Mouse (Mus musculus) splenic B cell, adult 2 months (primary cell): ENCODE results near the gene Pqlc2.

Experiments
- DNase-seq: peaks from one replicate; pipeline ENCODE4 v3.0.0-alpha.2; 2011; ENCODE audit warnings: low read depth, low spot score
- H3K27me3 ChIP-seq: 2 replicates; pipeline ENCODE4 v1.6.1; 2012; ENCODE audit warnings: mild to moderate bottlenecking, low read length, moderate library complexity, mixed read lengths; ENCODE audit not compliant: control insufficient read depth, poor library complexity, insufficient read depth, severe bottlenecking
- H3K36me3 ChIP-seq: 2 replicates; pipeline ENCODE4 v1.6.1; 2012; ENCODE audit warnings: mild to moderate bottlenecking, low read length, moderate library complexity, mixed read lengths; ENCODE audit not compliant: control insufficient read depth, poor library complexity, insufficient read depth, severe bottlenecking

Pqlc2 gene

DNA sequence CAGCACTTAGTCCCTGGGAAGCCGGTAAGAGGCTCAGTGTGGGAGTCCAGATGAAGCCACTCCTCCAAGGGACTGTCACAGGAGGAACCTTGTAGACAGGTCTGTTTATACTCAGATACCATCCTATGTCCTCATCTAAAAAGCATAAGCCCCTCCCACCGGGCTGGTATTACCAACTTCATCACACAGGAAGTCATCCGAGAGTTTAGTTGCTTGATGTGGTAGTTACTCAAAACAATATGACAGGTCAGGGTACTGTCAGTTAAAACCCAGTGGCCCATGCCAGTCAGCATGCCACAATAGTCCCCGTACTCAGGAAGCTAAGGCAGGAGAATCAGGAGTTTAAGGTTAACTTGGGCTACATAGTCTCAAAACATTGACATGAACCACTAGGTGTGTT, 9.2 kb upstream of the Pqlc2 start:
- Histone ChIP-seq H3K36me3 (peaks cover 7% of the 10 kb centered on the region; the same call in 1 of the 2 replicates), H3K27me3 (no peaks in the 10 kb centered on the region)
- no peak for DNase-seq

DNA sequence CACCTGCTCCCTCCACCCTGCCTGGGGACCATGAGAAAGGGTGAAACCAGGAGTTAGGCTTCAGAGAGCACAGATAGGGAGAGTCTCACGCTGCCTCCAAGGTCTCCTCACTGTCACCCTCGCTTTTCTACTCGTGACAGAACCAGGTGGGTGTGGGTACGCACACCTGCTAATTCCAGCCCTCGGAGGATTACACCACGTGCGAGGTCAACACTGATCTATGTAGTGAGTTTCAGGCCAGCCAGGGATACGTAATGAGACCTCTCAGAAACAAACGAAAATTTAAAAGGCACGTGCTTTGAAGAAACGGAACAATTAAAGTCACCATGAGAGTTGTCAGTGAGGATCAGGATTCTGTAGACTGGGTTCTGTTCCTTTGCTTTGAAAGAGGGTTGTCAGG, 7.9 kb upstream of the Pqlc2 start:
- Histone ChIP-seq H3K36me3 (peaks cover 7% of the 10 kb centered on the region; the same call in 1 of the 2 replicates), H3K27me3 (no peaks in the 10 kb centered on the region)
- DNase-seq: peak; percentile 25

DNA sequence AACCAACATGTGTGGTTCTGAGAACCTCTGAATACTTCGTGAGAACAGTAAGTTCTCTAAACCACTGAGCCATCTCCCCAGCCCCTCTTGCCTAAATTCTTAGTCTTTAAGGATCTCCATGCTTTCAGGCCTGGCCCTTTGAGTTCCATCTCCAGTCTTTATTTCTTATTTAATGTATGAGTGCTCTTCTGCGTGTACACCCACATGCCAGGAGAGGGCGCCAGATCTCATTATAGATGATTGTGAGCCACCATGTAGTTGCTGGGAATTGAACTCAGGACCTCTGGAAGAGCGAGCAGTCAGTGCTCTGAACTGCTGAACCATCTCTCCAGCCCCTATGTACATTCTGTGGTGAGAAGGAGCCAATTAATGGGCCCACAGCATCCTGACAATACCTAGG, 2.1 kb upstream of the Pqlc2 start:
- H3K27me3 ChIP-seq: no peaks in the 10 kb centered on the region
- peaks cover 7% of the 10 kb centered on the region; the same call in 1 of the 2 replicates for H3K36me3 ChIP-seq
- peak; percentile 77 for DNase-seq

DNA sequence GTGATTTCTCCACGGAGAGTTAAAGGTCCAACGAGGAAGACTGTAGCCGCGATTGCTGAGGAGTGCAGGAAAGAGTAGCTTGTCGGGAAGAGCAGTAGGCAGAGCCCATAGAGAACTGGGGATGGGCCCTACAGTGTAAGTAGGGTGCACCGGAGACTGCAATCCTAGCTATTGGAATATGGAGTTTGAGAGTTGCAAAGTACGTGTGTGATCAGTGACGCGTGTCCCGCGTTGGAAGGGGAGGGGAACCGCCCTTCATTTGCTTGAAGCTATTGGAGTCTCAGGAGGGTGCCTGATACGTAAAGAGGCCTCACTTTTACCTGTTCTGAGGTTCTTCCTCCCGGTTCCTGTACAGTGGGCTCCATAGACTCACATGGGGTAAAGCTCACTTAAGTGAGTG, 1.2 kb upstream of the Pqlc2 start:
- H3K27me3 ChIP-seq: no peaks in the 10 kb centered on the region
- H3K36me3 ChIP-seq: peaks cover 4% of the 10 kb centered on the region; the same call in 1 of the 2 replicates
- no peak for DNase-seq

DNA sequence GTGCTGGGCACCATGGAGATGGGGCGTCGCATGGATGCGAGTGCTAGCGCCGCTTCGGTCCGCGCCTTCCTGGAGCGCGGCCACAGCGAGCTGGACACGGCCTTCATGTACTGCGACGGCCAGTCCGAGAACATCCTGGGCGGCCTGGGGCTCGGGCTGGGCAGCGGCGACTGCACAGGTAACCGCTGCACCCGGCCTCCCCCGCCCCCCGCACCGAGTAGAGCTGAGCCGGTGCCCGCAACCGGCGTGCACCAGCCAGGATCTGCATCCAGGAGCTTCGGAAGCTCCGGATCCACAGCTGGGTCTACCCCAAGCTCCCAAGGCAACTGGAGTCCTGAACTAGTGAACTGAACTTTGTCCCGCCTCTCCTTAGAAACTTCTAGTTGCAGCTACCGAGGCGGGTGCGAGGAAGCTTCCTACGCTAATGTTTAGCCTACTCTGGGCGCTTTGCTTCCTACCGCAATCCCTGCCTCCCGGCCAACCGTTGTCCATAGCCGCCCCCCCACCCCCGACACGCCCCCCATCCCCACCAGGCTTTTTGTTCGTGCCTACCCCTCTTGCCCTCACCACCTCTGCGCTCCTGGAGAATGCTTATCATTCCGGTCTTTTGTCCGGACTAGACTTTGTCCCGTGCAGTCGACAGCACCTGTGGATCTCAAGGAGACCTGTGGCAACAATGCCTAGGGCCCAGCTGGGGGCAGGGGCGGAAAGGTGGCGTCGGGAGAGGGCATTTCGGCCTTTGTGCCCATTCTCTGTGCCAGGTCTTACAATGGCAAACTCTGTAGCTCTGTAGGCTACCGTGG, 592 bp upstream of the Pqlc2 start:
- no peak for DNase-seq
- H3K36me3 ChIP-seq: no peaks in the 10 kb centered on the region; the same call in 1 of the 2 replicates
- H3K27me3 ChIP-seq: no peaks in the 10 kb centered on the region

DNA sequence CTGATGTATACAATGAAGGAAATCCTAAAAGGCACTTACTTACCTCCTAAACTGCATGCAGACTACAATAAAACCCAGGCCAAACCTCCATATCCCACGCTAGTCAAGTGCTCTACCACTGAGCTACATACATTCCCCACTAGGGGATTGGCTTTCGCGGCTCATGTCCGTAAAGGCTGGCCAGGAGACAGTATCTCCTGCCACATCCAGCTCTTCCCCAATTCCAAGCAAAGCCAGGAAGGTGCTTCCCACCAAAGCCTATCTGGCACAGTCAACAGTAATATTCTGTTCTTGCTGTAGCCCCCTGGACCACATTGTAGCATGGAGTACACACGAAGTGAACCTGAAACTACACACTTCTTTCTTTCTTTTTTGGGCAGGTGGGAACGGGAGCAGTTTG, 857 bp downstream of the Pqlc2 start:
- no peaks in the 10 kb centered on the region for H3K36me3 ChIP-seq
- no peaks in the 10 kb centered on the region for H3K27me3 ChIP-seq
- no peak for DNase-seq

DNA sequence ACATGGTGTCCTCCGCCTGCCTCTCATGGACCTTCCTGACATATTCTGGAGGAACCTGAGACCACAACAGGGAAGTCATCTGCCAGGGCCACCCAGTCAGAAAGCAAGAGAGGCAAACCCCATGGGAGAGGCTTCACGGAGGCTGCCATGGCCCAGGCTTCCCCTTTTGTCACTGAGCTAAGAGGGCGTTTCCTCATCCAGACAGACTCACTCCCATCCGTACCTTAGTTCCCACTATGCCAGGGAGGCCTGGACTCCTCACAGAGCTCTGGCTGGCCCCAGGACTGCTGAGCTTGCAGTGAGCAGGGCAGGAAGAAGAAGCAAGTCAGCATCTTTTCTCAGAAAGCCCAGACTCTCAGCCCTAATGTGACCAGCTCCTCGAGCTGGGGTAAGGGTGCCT, 2.6 kb downstream of the Pqlc2 start:
- DNase-seq: peak; percentile 79
- Histone ChIP-seq H3K27me3 (no peaks in the 10 kb centered on the region), H3K36me3 (0 out of 2 replicates have a peak, but pooled peaks cover 1% of the 10 kb centered on the region)

DNA sequence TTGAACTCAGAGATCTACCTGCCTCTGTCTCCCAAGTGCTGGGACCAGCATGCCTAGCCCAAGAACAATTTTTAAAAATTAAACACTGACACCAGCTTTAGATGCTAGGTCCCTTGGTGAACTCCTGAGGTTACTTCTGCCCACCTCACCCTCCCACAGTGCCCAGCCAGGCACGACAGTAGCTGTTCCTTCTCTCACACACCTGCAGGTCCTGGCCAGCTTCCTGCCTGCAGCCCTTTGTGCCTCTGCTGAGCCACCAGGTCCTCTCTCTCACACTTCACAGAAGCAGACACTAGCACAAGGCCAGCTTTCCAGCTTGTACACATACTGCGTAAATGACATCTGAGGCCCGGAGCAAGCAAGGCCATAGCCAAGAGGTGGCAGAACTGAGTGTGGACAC, 5.0 kb downstream of the Pqlc2 start:
- Histone ChIP-seq H3K27me3 (no peaks in the 10 kb centered on the region), H3K36me3 (peaks cover 5% of the 10 kb centered on the region)
- DNase-seq: peak; percentile 62

DNA sequence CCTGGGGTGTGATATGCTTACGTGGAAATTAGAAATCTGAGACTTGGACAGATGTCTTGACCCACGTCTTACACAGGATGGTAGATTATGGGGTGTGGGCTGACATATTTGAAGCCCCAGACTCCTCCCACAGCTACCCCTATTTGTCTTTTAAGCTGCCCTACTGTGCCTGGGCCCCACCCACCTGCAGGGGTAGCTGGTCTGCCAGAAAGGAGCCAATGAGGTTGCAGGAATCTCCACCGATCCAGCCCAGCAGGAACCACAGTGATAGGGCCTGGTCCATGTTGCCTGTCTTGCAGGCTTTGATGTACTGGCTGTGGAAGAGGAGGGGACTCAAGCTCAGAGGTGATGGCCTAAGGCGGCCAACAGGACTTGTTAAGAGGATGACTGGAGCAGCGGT, 8.3 kb downstream of the Pqlc2 start:
- Histone ChIP-seq H3K36me3 (peaks cover 12% of the 10 kb centered on the region), H3K27me3 (no peaks in the 10 kb centered on the region)
- no peak for DNase-seq

DNA sequence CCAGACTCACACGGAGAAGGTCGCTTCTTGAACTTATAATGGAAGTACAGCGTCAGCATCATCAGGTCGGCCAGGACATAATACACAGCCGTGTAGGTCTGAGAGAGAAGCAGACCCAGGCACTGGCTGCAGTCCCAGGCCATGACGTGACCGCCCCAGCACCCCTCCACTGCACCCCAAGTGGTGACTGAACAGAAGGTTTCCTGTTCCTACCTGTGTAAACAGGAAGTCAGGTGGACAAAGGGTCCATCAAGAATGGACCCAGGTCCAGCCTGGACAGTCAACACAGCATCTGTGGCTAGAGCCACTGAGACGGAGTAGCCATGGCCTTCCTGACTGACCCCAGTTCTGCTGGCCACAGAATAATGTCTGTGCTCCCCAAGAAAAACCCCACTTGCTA, 8.7 kb downstream of the Pqlc2 start:
- H3K27me3 ChIP-seq: no peaks in the 10 kb centered on the region

DNA sequence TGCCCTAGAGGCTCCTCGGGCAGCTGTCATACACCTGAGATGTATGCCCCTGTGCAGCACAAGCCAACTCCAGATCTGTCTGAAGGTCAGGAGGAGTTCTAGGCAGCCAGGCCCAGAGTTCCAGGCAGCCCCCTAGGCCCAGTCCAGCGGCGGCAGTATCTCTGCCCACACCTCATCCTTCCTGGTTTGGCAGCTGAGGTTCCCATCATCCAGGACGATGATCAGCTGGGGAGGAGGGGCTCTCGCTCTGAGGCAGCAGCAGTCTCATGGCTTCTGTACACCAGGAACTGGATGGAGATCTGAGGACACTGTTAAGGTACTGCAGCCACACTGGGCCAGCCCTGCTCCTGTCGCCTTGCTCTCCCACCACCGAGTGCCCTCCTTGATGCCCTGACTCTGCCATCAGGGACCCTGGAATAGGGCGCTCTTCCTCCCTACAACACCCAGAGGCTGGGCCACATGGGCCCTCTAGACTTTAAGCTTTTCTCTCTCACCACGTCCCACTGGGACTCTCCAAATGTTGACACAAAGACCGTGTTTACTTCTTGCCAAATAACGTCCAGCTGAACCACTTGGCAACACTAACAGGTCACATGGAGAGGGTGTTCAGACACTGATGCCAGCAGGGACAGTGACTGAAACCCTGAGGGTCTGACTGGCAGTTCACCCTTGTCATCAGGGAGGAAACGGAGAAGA, 11.7 kb downstream of the Pqlc2 start:
- Histone ChIP-seq H3K36me3 (peaks cover 12% of the 10 kb centered on the region), H3K27me3 (no peaks in the 10 kb centered on the region)
- no peak for DNase-seq

More for the DNA sequence above, 8.7 kb downstream of the Pqlc2 start:
- no peak for DNase-seq
- H3K36me3 ChIP-seq: peaks cover 12% of the 10 kb centered on the region

DNA sequence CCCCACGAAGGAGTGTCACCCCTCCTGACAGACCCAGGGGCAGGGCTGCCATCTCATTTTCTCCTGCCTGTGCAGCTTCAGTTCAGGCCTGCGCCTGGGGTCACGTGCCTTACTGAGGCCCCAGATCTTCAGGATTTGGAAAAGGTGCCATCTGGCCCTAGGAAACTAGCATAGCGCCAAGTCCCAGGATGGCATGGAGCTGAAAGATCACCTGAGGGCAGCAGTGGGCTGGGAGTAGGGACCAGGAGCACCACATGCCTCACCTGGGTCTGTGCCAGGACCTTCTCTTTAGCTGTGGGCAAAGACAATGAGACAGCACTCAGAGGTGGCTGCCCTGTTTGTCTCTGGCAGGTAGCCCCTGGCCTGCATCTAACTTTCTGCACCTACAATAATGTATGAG, 12.9 kb downstream of the Pqlc2 start:
- no peaks in the 10 kb centered on the region for H3K27me3 ChIP-seq
- peaks cover 9% of the 10 kb centered on the region for H3K36me3 ChIP-seq
- no peak for DNase-seq

DNA sequence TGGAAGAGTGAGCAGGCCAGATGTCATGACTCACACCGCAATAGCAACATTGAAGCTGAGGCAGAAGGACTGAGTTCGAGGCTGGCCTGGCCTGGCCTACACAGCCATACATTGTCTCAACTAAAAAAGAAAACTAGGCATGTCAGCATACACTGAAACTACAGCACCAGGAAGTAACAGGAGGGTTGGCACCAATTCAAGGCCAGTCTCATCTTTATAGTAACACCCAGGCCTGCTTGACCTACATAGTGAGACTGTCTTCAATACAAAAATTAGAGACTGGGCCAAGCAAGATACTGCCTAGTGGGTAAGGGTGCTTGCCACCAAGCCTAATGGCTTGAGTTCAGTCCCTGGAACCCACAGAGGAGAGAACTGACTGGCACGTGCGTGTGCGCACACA, 18.5 kb downstream of the Pqlc2 start:
- Histone ChIP-seq H3K36me3 (peaks cover 5% of the 10 kb centered on the region), H3K27me3 (no peaks in the 10 kb centered on the region)
- no peak for DNase-seq

DNA sequence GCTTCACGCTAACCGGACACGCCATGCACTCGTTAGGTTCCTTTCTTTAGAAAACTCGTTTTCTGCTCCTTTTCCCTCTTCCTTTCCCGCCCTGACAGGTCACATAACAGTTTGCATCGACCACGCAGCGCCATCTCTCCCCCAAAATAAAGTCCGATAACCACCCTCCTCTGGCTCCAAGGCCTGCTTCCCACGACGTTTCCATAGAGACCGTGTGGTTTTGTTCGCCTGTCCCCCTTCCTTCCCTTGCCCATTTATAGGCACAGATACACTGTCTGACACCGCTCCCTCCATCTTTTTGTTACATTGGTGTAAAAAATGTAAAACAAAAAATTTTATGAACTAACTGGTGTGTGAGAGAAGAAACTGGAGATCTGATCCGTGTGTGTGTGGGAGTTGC, 19.4 kb downstream of the Pqlc2 start:
- no peaks in the 10 kb centered on the region for H3K27me3 ChIP-seq
- H3K36me3 ChIP-seq: peaks cover 5% of the 10 kb centered on the region
- no peak for DNase-seq

DNA sequence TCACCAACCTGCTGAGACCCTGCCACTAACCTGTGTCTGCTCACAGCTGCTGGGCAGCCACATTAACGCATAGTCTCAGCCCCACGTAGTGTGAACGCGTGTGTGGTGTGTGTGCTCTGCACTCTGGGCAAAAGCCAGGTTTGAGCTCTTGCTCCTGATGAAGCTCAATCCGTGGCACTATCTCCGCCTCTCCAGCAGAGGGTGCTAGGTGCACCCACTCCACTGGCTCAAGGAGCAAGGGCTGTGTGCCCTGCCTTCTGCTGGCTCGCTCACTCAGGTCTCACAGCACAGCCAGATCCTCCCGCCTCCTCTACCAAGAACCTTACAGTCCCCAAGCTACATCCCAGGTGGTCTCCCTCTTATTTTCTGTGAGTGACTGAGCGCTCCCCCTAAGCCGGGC, 21.5 kb downstream of the Pqlc2 start:
- Histone ChIP-seq H3K36me3 (peaks cover 5% of the 10 kb centered on the region), H3K27me3 (no peaks in the 10 kb centered on the region)
- peak; percentile 70 for DNase-seq
